Mouse (Mus musculus): Measurements from ENCODE around the gene Cyp26b1.

GRCm38 (mm10) chr6:84567696-84568095 lies 26.0 kb downstream of the Cyp26b1 start:
- TF ChIP-seq CTCF (IDR thresholded peaks at IDR 0.05; ENCODE audit: low read depth) (no peak), EP300 (optimal IDR thresholded peaks at IDR 0.05) (no peak)
